Mouse (Mus musculus) cortical plate, adult 2 months (tissue): ENCODE data around the gene Amdhd2. TPM values are rescaled to one million over a fixed set of nuclear protein-coding genes. Genes with fewer than 3 reads are reported as not detected.
A peak's percentile ranks its signal among the peaks of the same experiment; 100 is the strongest.

Source experiments
- H3K27ac ChIP-seq: fragments of 200-500 bp; 2 replicates; pipeline ENCODE4 v1.5.1; 2012; ENCODE audit warnings: low read length, control low read depth, inconsistent platforms; ENCODE audit not compliant: insufficient read depth
- H3K4me1 ChIP-seq: fragments of 200-500 bp; 2 replicates; pipeline ENCODE4 v1.6.1; 2011; ENCODE audit warnings: low read length; ENCODE audit not compliant: control insufficient read depth, insufficient read depth
- H3K4me3 ChIP-seq: fragments of 200-500 bp; 2 replicates; pipeline ENCODE4 v1.5.1; 2011; ENCODE audit warnings: mild to moderate bottlenecking, low read length, control low read depth; ENCODE audit not compliant: insufficient read depth
- CTCF ChIP-seq: fragments of 200-500 bp; IDR thresholded peaks from 2 replicates; pipeline ENCODE4 v1.5.1; 2011; ENCODE audit warnings: mild to moderate bottlenecking, control low read depth, low read length; ENCODE audit not compliant: insufficient read depth; ENCODE audit errors: extremely low read depth
- POLR2A ChIP-seq: fragments of 200-500 bp; IDR thresholded peaks from 2 replicates; pipeline ENCODE4 v1.6.1; 2011; ENCODE audit warnings: mild to moderate bottlenecking, low read length, control low read depth; ENCODE audit not compliant: insufficient read depth; ENCODE audit errors: extremely low read depth
- polyA plus RNA-seq: library from polyadenylated mRNA; depleted of rRNA; stranded (reverse); fragments of >200 nt; gene quantifications from 2 replicates; pipeline ENCODE4 v1.2.3, GENCODE M21; 2012

Gene Amdhd2
- polyA plus RNA-seq, 1 experiment = 33.6 TPM

DNA sequence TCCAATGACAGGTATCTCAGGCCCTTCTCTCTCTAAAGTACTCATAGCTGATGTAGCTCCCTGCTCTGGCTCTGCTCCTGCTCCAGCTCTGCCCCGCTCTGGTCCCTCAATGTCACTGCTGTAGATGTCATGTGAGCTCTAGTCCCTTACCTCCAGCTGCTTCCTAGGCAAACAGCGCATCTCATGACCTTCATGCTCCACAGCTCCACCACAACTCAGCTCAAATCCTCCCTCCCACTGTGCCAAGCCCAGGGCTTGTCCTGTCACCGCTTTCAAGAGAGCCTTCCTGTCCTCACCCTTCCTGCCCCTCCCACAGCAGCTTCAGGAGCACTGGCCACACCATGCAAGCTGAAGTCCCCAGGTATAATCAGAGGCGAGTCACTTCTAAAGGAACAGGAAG, 36.2 kb upstream of the Amdhd2 start:
- Histone ChIP-seq H3K27ac (0 out of 2 replicates have a peak overlapping the region, but pooled peaks have one; percentile 51), H3K4me1 (peaks cover 23% of the 10 kb centered on the region), H3K4me3 (no peak overlapping the region)
- TF ChIP-seq CTCF (no peak), POLR2A (no peak)

DNA sequence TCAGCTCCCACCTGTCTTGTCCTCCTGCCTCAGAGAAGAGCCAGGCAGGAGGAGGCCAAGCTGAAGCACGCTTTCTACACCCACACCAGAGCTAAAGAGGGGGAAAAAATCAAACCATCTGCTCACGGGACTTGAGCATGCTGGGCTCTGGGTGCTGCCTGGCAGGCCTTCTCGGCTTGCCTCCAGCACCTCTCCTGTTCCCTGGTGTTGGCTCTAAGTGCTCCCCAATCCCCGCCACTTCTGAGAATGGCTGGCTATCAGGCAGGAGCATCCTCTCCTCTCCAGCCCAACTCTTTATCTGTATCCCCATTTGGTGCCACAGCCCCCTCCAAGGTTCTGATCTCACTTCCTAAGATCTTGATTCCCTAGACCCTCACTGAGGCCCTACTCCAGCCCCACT, 35.7 kb upstream of the Amdhd2 start:
- H3K4me3 ChIP-seq = no peak overlapping the region
- H3K4me1 ChIP-seq = peaks cover 23% of the 10 kb centered on the region
- no peak overlapping the region for H3K27ac ChIP-seq
- peak; percentile 34; the same call in 1 of the 2 replicates for TF ChIP-seq POLR2A
- TF ChIP-seq CTCF = no peak

DNA sequence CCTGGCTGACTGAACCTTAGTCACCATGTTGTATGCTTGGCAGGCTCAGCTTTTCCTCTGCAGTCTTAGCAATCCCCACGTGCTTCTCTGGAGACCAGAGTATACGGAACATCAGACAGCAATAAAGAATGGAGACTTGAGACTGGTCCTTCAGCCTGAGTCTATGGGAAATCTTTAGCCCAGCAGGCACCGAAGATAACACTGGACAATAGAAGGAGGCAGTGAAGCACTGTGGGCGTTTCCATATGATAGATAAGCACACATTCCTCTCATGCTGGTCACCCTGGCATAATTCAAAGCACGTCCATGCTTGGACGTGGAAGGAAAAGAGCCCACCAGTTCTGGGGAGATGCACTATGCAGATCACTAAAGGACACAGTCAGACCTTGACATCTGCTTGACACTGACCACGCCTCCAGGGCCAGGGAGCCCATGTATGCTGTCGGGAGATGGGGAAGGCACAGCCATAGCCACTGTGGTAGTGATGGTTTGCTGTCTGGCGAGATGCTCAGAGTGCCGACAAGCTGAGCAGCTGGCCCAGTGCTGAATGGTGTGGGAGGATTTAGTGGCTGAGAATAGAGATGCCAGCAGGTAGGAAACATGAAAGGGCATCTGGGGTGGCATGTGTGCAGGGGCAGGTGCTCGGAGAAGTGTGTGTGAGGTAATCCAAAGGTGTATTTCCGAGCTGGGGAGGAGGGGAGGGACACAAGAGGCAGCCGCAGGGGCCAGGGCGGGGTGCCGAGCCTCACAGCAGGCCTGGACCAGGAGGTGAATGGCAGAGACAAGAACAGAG, 33.7 kb upstream of the Amdhd2 start:
- Histone ChIP-seq H3K27ac (no peak overlapping the region), H3K4me1 (peaks cover 28% of the 10 kb centered on the region), H3K4me3 (no peak overlapping the region)
- TF ChIP-seq CTCF = no peak
- TF ChIP-seq POLR2A = no peak

DNA sequence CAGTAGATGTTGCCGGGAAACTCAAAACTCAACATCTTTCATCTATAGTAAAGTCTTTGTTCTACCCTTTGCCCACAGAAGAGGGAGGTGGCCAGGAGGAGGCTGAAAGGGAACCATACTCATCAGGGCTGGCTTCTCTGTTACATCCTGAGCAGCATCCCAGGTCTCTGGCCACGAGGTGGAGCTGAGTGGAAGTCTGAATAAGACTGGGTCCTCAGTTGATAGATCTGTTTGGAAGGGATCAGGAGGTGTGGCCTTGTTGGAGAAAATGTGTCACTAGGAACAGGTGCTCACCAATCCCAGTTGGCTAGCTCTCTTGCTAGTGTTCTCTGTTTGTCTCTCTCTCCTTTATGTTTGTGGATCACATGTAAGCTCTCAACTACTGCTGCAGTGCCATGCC, 31.8 kb upstream of the Amdhd2 start:
- TF ChIP-seq CTCF (no peak), POLR2A (no peak)
- peaks cover 27% of the 10 kb centered on the region for H3K4me1 ChIP-seq
- no peak overlapping the region for H3K4me3 ChIP-seq
- no peak overlapping the region for H3K27ac ChIP-seq

DNA sequence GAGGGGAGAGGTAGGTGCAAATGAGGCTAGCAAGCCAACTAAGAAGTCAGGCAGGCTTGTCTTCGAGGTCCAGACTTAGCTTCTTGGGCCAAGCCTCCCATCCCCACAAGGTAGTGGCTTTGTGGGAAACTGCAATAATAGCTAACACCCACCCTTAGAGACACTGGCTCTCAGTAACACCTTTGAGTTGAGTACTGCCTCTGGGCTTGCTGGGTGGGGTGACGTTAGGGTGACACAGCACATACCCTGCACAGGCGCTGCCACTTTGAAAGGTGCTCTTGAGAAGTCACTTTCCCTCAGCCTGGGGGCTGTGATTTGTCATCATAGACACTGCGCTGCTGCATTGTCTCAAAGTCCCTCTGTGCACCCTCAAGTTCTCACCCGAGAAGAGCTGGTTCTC, 30.2 kb upstream of the Amdhd2 start:
- Histone ChIP-seq H3K4me1 (peaks cover 20% of the 10 kb centered on the region), H3K27ac (no peak overlapping the region), H3K4me3 (no peak overlapping the region)
- TF ChIP-seq CTCF = no peak
- TF ChIP-seq POLR2A = no peak

DNA sequence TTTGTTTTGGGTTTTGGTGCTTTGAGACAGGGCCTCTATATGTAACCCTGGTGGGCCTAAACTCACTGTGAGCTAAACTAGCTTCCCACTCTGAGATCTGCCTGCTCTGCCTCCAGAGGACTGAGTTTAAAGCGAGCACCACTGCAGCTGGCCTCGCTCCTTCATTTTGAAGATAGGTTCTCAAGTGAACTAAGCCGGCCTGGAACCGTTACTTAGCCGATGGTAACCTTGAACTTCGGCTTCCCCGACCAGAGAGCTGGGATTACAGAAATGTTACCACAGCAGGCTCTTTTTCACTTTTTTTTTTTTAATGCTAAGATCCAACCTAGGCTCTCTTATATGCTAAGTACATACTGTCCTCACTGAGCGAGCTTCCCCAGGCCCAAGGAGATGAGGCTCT, 29.7 kb upstream of the Amdhd2 start:
- Histone ChIP-seq H3K27ac (no peak overlapping the region), H3K4me3 (no peak overlapping the region)
- TF ChIP-seq CTCF = no peak
- no peak for TF ChIP-seq POLR2A

DNA sequence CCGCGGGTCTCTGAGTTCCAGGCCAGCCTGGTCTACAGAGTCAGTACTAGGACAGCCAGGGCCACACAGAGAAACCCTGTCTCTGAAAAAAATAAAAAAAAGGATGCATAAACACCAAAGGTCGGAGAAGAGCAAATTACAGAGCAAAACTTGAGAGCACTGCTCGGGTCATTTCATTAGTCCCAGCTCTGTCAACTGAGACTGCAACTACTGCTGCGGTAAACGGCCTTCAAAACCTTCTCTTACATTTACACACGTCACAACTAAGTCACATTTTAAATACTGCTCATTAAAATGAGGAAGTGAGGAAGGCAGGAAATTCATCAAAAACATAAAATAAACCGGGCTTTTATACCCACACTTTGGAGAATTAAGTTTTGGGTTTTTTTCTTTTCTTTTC, 29.3 kb upstream of the Amdhd2 start:
- Histone ChIP-seq H3K4me1 (peaks cover 16% of the 10 kb centered on the region), H3K27ac (no peak overlapping the region), H3K4me3 (no peak overlapping the region)
- TF ChIP-seq CTCF (no peak), POLR2A (no peak)

More for the DNA sequence above, 29.7 kb upstream of the Amdhd2 start:
- peaks cover 19% of the 10 kb centered on the region for H3K4me1 ChIP-seq

DNA sequence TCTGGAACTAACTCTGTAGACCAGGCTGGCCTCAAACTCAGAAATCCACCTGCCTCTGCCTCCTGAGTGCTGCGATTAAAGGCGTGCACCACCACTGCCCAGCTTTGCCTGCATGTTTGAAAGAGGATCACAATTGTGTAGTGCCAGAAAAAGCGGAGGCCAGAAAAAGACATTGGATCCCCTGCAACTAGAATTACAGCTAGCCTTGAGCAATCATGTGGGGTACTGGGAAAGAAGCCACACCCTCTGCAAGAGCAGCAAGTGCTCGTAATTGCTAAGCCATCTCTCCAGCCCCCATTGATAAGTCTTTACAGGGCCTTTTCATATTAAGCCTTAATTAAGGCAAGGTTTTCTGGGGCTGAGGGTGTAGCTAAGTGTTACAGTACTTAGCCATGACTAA, 27.9 kb upstream of the Amdhd2 start:
- Histone ChIP-seq H3K27ac (no peak overlapping the region), H3K4me3 (no peak overlapping the region), H3K4me1 (peaks cover 9% of the 10 kb centered on the region)
- TF ChIP-seq POLR2A (no peak), CTCF (no peak)

DNA sequence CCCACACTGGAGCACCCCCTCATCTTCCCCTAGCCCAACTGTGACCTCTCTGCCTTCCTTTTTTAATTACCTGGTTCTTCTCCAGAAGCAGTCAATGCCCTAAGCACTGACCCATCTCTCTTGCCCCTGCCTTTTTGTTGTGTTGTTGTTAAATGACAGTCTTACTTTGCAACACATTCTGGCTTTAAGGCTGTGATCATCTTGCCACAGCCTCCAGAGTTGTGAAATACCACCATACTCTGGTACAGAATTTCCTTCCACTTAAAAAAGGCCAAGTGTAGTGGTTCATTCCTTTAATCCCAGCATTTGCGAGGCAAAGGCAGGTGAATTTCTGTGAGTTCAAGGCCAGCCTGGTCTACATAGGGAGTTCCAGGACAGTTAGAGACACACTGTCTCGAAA, 27.4 kb upstream of the Amdhd2 start:
- no peak overlapping the region for H3K27ac ChIP-seq
- peaks cover 9% of the 10 kb centered on the region for H3K4me1 ChIP-seq
- no peak overlapping the region for H3K4me3 ChIP-seq
- TF ChIP-seq POLR2A = no peak
- TF ChIP-seq CTCF = no peak

DNA sequence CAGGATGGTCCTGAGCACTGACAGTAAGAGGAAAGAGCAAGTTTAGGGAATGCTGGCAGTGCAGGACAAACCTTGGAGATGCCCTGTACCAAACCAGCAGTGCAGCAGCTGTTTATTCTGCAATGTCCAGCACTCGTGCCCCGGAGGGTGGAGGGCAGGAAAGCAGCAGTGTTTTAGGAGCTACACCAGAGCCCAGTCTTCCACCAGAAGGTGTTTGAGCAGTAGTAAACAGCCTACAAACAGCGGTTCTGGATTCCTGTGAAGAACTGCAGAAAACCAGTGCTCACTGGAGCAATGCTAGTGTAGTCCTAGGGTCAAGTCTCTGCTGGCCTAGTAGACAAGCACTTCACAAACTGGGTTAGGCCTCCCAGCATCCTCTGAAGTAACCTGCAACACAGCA, 10.7 kb upstream of the Amdhd2 start:
- TF ChIP-seq POLR2A = no peak
- no peak for TF ChIP-seq CTCF
- H3K27ac ChIP-seq = no peak overlapping the region
- no peak overlapping the region for H3K4me3 ChIP-seq
- H3K4me1 ChIP-seq = no peaks in the 10 kb centered on the region
